Mouse (Mus musculus): ENCODE data around the gene Hs3st3b1. TPM values are rescaled to one million over a fixed set of nuclear protein-coding genes. Genes with fewer than 3 reads are reported as not detected.

The Hs3st3b1 gene
- polyA plus RNA-seq, 1 experiment from 2014 or later, result 25.7 TPM

GRCm38 (mm10) chr11:63965437-63965836 is 43.3 kb upstream of the Hs3st3b1 start:
- H3K4me2 ChIP-seq (ENCODE audit: low read length), result no peak overlapping the region
- no peak for ATAC-seq (replicated peaks; ENCODE audit: low FRiP score, low read depth)
- H3K36me3 ChIP-seq (ENCODE audit: insufficient read depth, low read length), result no peaks in the 10 kb centered on the region
- no peaks in the 10 kb centered on the region for H3K9me3 ChIP-seq (replicated peaks; ENCODE audit: low read length)
- H3K27me3 ChIP-seq (ENCODE audit: insufficient read depth, low read length), result no peaks in the 10 kb centered on the region
- H3K27ac ChIP-seq, result no peak overlapping the region
- H3K4me3 ChIP-seq (replicated peaks; ENCODE audit: low read depth, low read length), result no peak overlapping the region
- H3K4me1 ChIP-seq (replicated peaks; ENCODE audit: insufficient read depth, low read length), result peaks cover 14% of the 10 kb centered on the region; the same call in 1 of the 2 replicates
- no peak for TF ChIP-seq CTCF (IDR thresholded peaks at IDR 0.05; ENCODE audit: low read depth)
- no peak for DNase-seq (ENCODE audit: low spot score)
- no peak overlapping the region for H3K9ac ChIP-seq (ENCODE audit: low read depth, low read length)
- 39% methylated on average over 5 of the region's 5 CpGs for WGBS

- no peaks in the 10 kb centered on the region for H3K9me3 ChIP-seq (replicated peaks; ENCODE audit: low read length)
- 40% methylated on average over 4 of the region's 4 CpGs for WGBS
- peak; percentile 55 for DNase-seq (ENCODE audit: low spot score)
- no peak overlapping the region for H3K4me2 ChIP-seq (ENCODE audit: low read length)
- no peaks in the 10 kb centered on the region for H3K27me3 ChIP-seq (ENCODE audit: insufficient read depth, low read length)
- H3K9ac ChIP-seq (ENCODE audit: low read depth, low read length), result no peak overlapping the region
- no peak overlapping the region for H3K27ac ChIP-seq
- no peaks in the 10 kb centered on the region for H3K36me3 ChIP-seq (ENCODE audit: insufficient read depth, low read length)
- ATAC-seq (replicated peaks; ENCODE audit: low FRiP score, low read depth), result no peak
- 0 out of 2 replicates have a peak, but pooled peaks cover 3% of the 10 kb centered on the region for H3K4me1 ChIP-seq (replicated peaks; ENCODE audit: insufficient read depth, low read length)
- H3K4me3 ChIP-seq (replicated peaks; ENCODE audit: low read depth, low read length), result no peak overlapping the region
- peak; percentile 69 for TF ChIP-seq CTCF (IDR thresholded peaks at IDR 0.05; ENCODE audit: low read depth)
Observed at GRCm38 (mm10) chr11:63957207-63957606, 35.1 kb upstream of the Hs3st3b1 start.

GRCm38 (mm10) chr11:63956748-63957147 is 34.7 kb upstream of the Hs3st3b1 start:
- H3K36me3 ChIP-seq (ENCODE audit: insufficient read depth, low read length), result no peaks in the 10 kb centered on the region
- no peak for ATAC-seq (replicated peaks; ENCODE audit: low FRiP score, low read depth)
- H3K4me2 ChIP-seq (ENCODE audit: low read length), result no peak overlapping the region
- whole genome bisulfite sequencing, result 38% methylated on average over 7 of the region's 7 CpGs
- H3K27me3 ChIP-seq (ENCODE audit: insufficient read depth, low read length), result no peaks in the 10 kb centered on the region
- H3K4me3 ChIP-seq (replicated peaks; ENCODE audit: low read depth, low read length), result no peak overlapping the region
- DNase-seq (ENCODE audit: low spot score), result no peak
- H3K4me1 ChIP-seq (replicated peaks; ENCODE audit: insufficient read depth, low read length), result 0 out of 2 replicates have a peak, but pooled peaks cover 4% of the 10 kb centered on the region
- TF ChIP-seq CTCF (IDR thresholded peaks at IDR 0.05; ENCODE audit: low read depth), result no peak
- no peak overlapping the region for H3K9ac ChIP-seq (ENCODE audit: low read depth, low read length)
- no peak overlapping the region for H3K27ac ChIP-seq
- H3K9me3 ChIP-seq (replicated peaks; ENCODE audit: low read length), result no peaks in the 10 kb centered on the region

- H3K9me3 ChIP-seq (replicated peaks; ENCODE audit: low read length), result no peaks in the 10 kb centered on the region
- no peak overlapping the region for H3K4me3 ChIP-seq (replicated peaks; ENCODE audit: low read depth, low read length)
- WGBS, result 82% methylated on average over 2 of the region's 2 CpGs
- no peak overlapping the region for H3K9ac ChIP-seq (ENCODE audit: low read depth, low read length)
- no peak overlapping the region for H3K27ac ChIP-seq
- ATAC-seq (replicated peaks; ENCODE audit: low FRiP score, low read depth), result no peak
- H3K4me1 ChIP-seq (replicated peaks; ENCODE audit: insufficient read depth, low read length), result 0 out of 2 replicates have a peak, but pooled peaks cover 4% of the 10 kb centered on the region
- DNase-seq (ENCODE audit: low spot score), result no peak
- H3K4me2 ChIP-seq (ENCODE audit: low read length), result no peak overlapping the region
- H3K27me3 ChIP-seq (ENCODE audit: insufficient read depth, low read length), result no peaks in the 10 kb centered on the region
- no peaks in the 10 kb centered on the region for H3K36me3 ChIP-seq (ENCODE audit: insufficient read depth, low read length)
- TF ChIP-seq CTCF (IDR thresholded peaks at IDR 0.05; ENCODE audit: low read depth), result no peak
Observed at GRCm38 (mm10) chr11:63953887-63954286, 31.8 kb upstream of the Hs3st3b1 start.

GRCm38 (mm10) chr11:63952743-63953191 is 30.7 kb upstream of the Hs3st3b1 start:
- Histone ChIP-seq H3K27me3 (ENCODE audit: insufficient read depth, low read length) (no peaks in the 10 kb centered on the region), H3K4me3 (replicated peaks; ENCODE audit: low read depth, low read length) (no peak overlapping the region), H3K9me3 (replicated peaks; ENCODE audit: low read length) (no peaks in the 10 kb centered on the region), H3K9ac (ENCODE audit: low read depth, low read length) (no peak overlapping the region), H3K4me1 (replicated peaks; ENCODE audit: insufficient read depth, low read length) (0 out of 2 replicates have a peak, but pooled peaks cover 4% of the 10 kb centered on the region), H3K4me2 (ENCODE audit: low read length) (no peak overlapping the region), H3K27ac (no peak overlapping the region), H3K36me3 (ENCODE audit: insufficient read depth, low read length) (no peaks in the 10 kb centered on the region)
- WGBS, result 43% methylated on average over 4 of the region's 4 CpGs
- no peak for TF ChIP-seq CTCF (IDR thresholded peaks at IDR 0.05; ENCODE audit: low read depth)
- no peak for DNase-seq (ENCODE audit: low spot score)
- ATAC-seq (replicated peaks; ENCODE audit: low FRiP score, low read depth), result no peak

- no peak for TF ChIP-seq CTCF (IDR thresholded peaks at IDR 0.05; ENCODE audit: low read depth)
- Histone ChIP-seq H3K4me3 (replicated peaks; ENCODE audit: low read depth, low read length) (peak overlapping the region; percentile 10; the same call in 1 of the 2 replicates), H3K9me3 (replicated peaks; ENCODE audit: low read length) (no peaks in the 10 kb centered on the region), H3K9ac (ENCODE audit: low read depth, low read length) (0 out of 2 replicates have a peak overlapping the region, but pooled peaks have one; percentile 33), H3K27ac (no peak overlapping the region), H3K4me2 (ENCODE audit: low read length) (peak overlapping the region; percentile 47), H3K27me3 (ENCODE audit: insufficient read depth, low read length) (no peaks in the 10 kb centered on the region), H3K36me3 (ENCODE audit: insufficient read depth, low read length) (no peaks in the 10 kb centered on the region), H3K4me1 (replicated peaks; ENCODE audit: insufficient read depth, low read length) (0 out of 2 replicates have a peak, but pooled peaks cover 4% of the 10 kb centered on the region)
- ATAC-seq (replicated peaks; ENCODE audit: low FRiP score, low read depth) (peak; percentile 63; the same call in 1 of the 2 replicates), DNase-seq (ENCODE audit: low spot score) (peak; percentile 66)
- whole genome bisulfite sequencing, result 7% methylated on average over 19 of the region's 19 CpGs
Observed at GRCm38 (mm10) chr11:63951831-63952631, 29.9 kb upstream of the Hs3st3b1 start.
